Mouse (Mus musculus) hindbrain, embryonic 12.5 days (tissue): ENCODE results near the gene Plekho1. TPM values are rescaled to one million over a fixed set of nuclear protein-coding genes. Genes with fewer than 3 reads are reported as not detected.

Experiments
- polyA plus RNA-seq: library from polyadenylated mRNA; unstranded; fragments of >200 nt; fragmentation: Nextera tagmentation; extraction: Ambion mirVana; gene quantifications from 2 replicates; pipeline ENCODE4 v1.2.1, GENCODE M21; 2016

The Plekho1 gene
- polyA plus RNA-seq, 1 experiment from 2014 or later, result 79.3 TPM

Other genes starting within 250 kb of the Plekho1 start
- 39.5 and 45.9 TPM in 2 replicates for gene Tars2, start 235.8 kb downstream of the Plekho1 start, polyA plus RNA-seq
- gene Rprd2, start 177.1 kb downstream of the Plekho1 start, polyA plus RNA-seq, result 28.3 and 29.6 TPM in 2 replicates
- 52.5 and 56.9 TPM in 2 replicates for gene Prpf3, start 140.1 kb downstream of the Plekho1 start, polyA plus RNA-seq
- 309 and 346 TPM in 2 replicates for gene Mrps21, start 124.5 kb downstream of the Plekho1 start, polyA plus RNA-seq
- 4.0 and 7.7 TPM in 2 replicates for gene Ciart, start 113.8 kb downstream of the Plekho1 start, polyA plus RNA-seq
- gene BC028528, start 104.0 kb downstream of the Plekho1 start, polyA plus RNA-seq, result 9.2 and 12.1 TPM in 2 replicates
- gene Aph1a, start 102.0 kb downstream of the Plekho1 start, polyA plus RNA-seq, result 32.4 and 36.8 TPM in 2 replicates
- 12.8 and 13.8 TPM in 2 replicates for gene Car14, start 91.3 kb downstream of the Plekho1 start, polyA plus RNA-seq
- gene Anp32e, start 66.8 kb downstream of the Plekho1 start, polyA plus RNA-seq, result 265 and 297 TPM in 2 replicates
- 45.4 and 48.3 TPM in 2 replicates for gene Vps45, start 62.5 kb upstream of the Plekho1 start, polyA plus RNA-seq
- 17.3 and 18.2 TPM in 2 replicates for gene Otud7b, start 108.5 kb upstream of the Plekho1 start, polyA plus RNA-seq
- gene Mtmr11, start 166.0 kb upstream of the Plekho1 start, polyA plus RNA-seq, result 20.8 and 23.0 TPM in 2 replicates
- 164 and 170 TPM in 2 replicates for gene Sf3b4, start 176.3 kb upstream of the Plekho1 start, polyA plus RNA-seq
- gene Sv2a, start 185.2 kb upstream of the Plekho1 start, polyA plus RNA-seq, result 44.5 and 44.9 TPM in 2 replicates
- 54.4 and 59.8 TPM in 2 replicates for gene Bola1, start 223.7 kb upstream of the Plekho1 start, polyA plus RNA-seq
- not detected in 2 replicates for gene Hist2h2ab, start 223.9 kb upstream of the Plekho1 start, polyA plus RNA-seq
- 4.4 and 7.0 TPM in 2 replicates for gene Hist2h2ac, start 224.9 kb upstream of the Plekho1 start, polyA plus RNA-seq
- gene Hist2h2be, start 225.1 kb upstream of the Plekho1 start, polyA plus RNA-seq, result 5.8 and 7.0 TPM in 2 replicates
- 4.9 and 6.7 TPM in 2 replicates for gene Hist2h3c2, start 243.1 kb upstream of the Plekho1 start, polyA plus RNA-seq
- 49.8 and 72.3 TPM in 2 replicates for gene Hist2h2aa2, start 244.3 kb upstream of the Plekho1 start, polyA plus RNA-seq
- gene Hist2h2aa1, start 249.5 kb upstream of the Plekho1 start, polyA plus RNA-seq, result 16.0 and 22.0 TPM in 2 replicates